Mouse (Mus musculus): ENCODE measurements at regions not wholly inside any gene's neighbourhood (a gene's known extent, or its start where the extent isn't known, plus 50 kb on each side); places are given as distances from the start of the nearest gene placed in this dataset.

GRCm38 (mm10) chr2:64244804-64245203 lies 147.0 kb upstream of the Fign start:
- TF ChIP-seq CTCF (IDR thresholded peaks at IDR 0.05; ENCODE audit: borderline replicate concordance, extremely low read depth, insufficient read depth, insufficient read length): no peak
- no peak for TF ChIP-seq POLR2A (IDR thresholded peaks at IDR 0.05; ENCODE audit: borderline replicate concordance, extremely low read depth, insufficient read depth, insufficient read length, poor library complexity, severe bottlenecking)

More at GRCm38 (mm10) chr2:64244804-64245203, 147.0 kb upstream of the Fign start:
- DNase-seq (ENCODE audit: low read depth): peak; percentile 61
